Mouse (Mus musculus) ovary, postnatal 36 days (tissue): ENCODE measurements at regions not wholly inside any gene's neighbourhood (a gene's known extent, or its start where the extent isn't known, plus 50 kb on each side); places are given as distances from the start of the nearest gene placed in this dataset.

Source experiments
- DNase-seq: peaks from one replicate; pipeline ENCODE4 v3.0.0; 2022; ENCODE audit warnings: low spot score, mixed read lengths

GRCm38 (mm10) chr15:84616880-84617279 lies 52.5 kb upstream of the Prr5 start:
- DNase-seq: peak; percentile 76

DNA sequence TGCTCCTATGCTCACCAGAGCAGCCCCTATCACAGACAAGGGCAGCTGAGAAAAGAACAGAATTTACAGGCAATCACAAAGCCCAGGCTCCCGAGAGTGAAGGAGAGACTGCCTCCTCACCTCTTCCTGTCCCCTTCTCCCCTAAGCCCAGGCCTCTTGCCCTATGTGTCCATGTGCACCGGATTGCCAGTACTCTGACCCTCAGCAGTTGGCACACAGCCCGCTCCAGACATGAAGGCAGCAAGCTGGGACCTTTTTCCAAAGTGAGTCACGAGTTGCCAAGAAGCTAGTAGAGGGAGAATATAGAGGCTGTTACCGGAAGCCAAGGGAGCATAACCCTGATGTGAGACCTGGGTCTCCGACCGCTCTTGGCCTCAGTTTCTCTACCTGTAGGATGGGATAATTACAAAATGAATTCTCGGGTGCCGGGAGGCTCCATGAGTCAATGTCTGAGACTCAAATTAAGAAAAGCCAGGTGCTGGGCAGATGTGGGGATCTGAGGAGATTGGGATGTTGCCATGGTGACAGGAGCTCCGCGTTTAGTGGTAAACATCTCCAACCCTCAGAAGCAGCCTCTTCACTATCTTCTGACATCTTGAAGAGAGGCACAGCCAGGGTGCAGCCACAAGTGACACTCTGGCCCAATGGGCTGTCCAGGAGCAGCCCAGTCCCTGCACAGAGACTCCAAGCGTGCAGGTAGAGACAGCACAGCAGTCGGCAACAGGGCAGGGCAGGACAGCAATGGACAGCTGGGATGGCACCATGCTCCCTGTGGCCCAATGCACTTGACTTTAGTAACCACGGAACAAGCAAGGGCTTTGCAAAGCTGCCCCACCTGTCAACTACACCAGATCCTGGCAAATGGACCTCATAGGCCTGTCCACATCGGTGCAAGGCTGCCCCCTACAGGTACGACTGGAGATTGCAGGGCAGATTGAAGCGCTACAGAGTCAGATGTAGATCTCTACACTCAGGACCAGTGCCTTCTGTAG lies 55.6 kb upstream of the Prr5 start:
- DNase-seq: peak; percentile 87

GRCm38 (mm10) chr15:84612961-84613360 lies 55.3 kb upstream of the Rtl6 start:
- no peak for DNase-seq

DNA sequence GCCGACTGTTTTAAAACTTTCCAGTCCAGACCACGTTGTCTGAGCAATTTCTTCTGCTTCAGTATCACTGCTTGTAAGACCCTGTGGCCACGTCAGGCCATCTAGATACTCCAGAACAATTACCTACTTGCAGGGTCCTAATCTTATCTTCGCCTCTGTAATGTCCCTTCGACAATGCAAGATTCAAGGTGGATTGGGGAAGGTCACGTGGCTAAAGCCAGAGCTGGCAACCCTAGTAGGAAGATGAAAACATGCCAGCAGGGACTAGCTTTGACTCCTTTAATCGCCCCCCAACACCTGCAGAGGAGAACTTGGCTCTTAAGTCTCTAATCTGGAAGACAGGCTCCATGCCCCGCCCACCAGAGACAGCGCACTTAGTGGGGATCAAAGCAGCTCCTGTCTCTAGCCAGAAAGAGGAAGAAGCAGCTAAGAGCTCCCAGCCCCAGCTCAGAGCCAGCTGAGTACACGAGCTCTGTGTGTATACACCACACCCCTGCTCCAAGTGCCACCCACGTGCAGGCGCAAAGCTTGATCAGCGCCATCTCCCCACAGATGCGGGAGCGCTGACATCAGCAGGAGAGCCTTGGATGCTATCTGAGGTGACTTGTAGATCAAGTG lies 52.3 kb upstream of the Rtl6 start:
- no peak for DNase-seq

GRCm38 (mm10) chr15:84609063-84609462 lies 51.4 kb upstream of the Rtl6 start:
- no peak for DNase-seq
